Mouse (Mus musculus) forebrain, embryonic 10.5 days (tissue): ENCODE measurements around the gene Nxph3. TPM values are rescaled to one million over a fixed set of nuclear protein-coding genes. Genes with fewer than 3 reads are reported as not detected.

Experiments used
- DNase-seq: peaks from one replicate; pipeline ENCODE4 v3.0.0-alpha.2; 2017; ENCODE audit warnings: low spot score; ENCODE audit errors: extremely low spot score
- H3K27ac ChIP-seq: fragments of 300-500 bp; sonication (generic); 2 replicates; pipeline ENCODE4 v1.5.1; 2016; ENCODE audit warnings: mild to moderate bottlenecking
- H3K27me3 ChIP-seq: fragments of 300-500 bp; sonication (generic); 2 replicates; pipeline ENCODE4 v1.6.1; 2016; ENCODE audit warnings: mild to moderate bottlenecking; ENCODE audit not compliant: poor library complexity, severe bottlenecking
- H3K36me3 ChIP-seq: fragments of 300-500 bp; sonication (generic); replicated peaks from 2 replicates; pipeline ENCODE4 v1.6.1; 2016; ENCODE audit warnings: mild to moderate bottlenecking, moderate library complexity
- H3K4me1 ChIP-seq: fragments of 300-500 bp; sonication (generic); 2 replicates; pipeline ENCODE4 v1.6.1; 2016
- H3K4me3 ChIP-seq: fragments of 300-500 bp; sonication (generic); 2 replicates; pipeline ENCODE4 v1.5.1; 2016; ENCODE audit warnings: mild to moderate bottlenecking, moderate library complexity
- H3K9me3 ChIP-seq: fragments of 300-500 bp; sonication (generic); 2 replicates; pipeline ENCODE4 v1.6.1; 2016; ENCODE audit warnings: mild to moderate bottlenecking, moderate library complexity
- WGBS: fragments of 180-500 bp; shearing (Covaris S2); methylation state at CpG from one replicate; pipeline ENCODE4 v1.1.7; 2016; 5-methylcytosine and 5-hydroxymethylcytosine counted together
- polyA plus RNA-seq: library from polyadenylated mRNA; unstranded; fragments of >200 nt; fragmentation: Nextera tagmentation; extraction: Ambion mirVana; gene quantifications from 2 replicates; pipeline ENCODE4 v1.2.1, GENCODE M21; 2016

The Nxph3 gene
- polyA plus RNA-seq, 1 experiment from 2014 or later = 0.36 TPM

- no peak overlapping the region for H3K27ac ChIP-seq
- H3K4me1 ChIP-seq = no peaks in the 10 kb centered on the region
- no peaks in the 10 kb centered on the region for H3K27me3 ChIP-seq
- H3K9me3 ChIP-seq = no peaks in the 10 kb centered on the region
- 88% methylated on average over 7 of the region's 7 CpGs for WGBS
- no peak overlapping the region for H3K4me3 ChIP-seq
- DNase-seq = no peak
- H3K36me3 ChIP-seq = peaks cover 74% of the 10 kb centered on the region
These were observed 38.0 kb downstream of the Nxph3 start for GRCm38 (mm10) chr11:95476323-95476722.

- 88% methylated on average over 1 of the region's 1 CpGs for WGBS
- no peaks in the 10 kb centered on the region for H3K27me3 ChIP-seq
- H3K4me3 ChIP-seq = no peak overlapping the region
- H3K36me3 ChIP-seq = peaks cover 67% of the 10 kb centered on the region
- no peaks in the 10 kb centered on the region for H3K9me3 ChIP-seq
- no peaks in the 10 kb centered on the region for H3K4me1 ChIP-seq
- H3K27ac ChIP-seq = no peak overlapping the region
- DNase-seq = no peak
These were observed 40.9 kb downstream of the Nxph3 start for GRCm38 (mm10) chr11:95473456-95473855.

DNA sequence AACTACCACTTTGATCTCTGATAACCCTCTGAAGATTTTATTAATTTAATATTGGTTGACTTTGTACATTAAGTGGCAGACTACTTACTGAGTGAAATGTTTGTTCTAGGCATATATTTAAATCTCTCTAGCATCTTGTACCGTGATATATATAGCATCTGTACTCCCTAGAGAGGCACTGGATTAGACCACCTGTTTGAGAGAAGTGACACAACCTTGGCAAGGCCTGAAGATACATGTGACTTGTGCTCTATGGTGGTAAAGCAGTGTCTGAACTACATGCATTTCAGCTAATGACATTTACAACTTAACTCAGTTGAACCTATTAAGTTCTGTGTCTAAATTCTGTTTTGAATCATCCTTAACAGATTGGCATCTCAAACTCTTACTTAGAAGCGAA is 41.4 kb downstream of the Nxph3 start:
- Histone ChIP-seq H3K4me1 (no peaks in the 10 kb centered on the region), H3K27ac (no peak overlapping the region), H3K9me3 (no peaks in the 10 kb centered on the region), H3K27me3 (no peaks in the 10 kb centered on the region), H3K4me3 (no peak overlapping the region), H3K36me3 (peaks cover 66% of the 10 kb centered on the region)
- 93% methylated on average over 2 of the region's 2 CpGs for WGBS
- DNase-seq = no peak

DNA sequence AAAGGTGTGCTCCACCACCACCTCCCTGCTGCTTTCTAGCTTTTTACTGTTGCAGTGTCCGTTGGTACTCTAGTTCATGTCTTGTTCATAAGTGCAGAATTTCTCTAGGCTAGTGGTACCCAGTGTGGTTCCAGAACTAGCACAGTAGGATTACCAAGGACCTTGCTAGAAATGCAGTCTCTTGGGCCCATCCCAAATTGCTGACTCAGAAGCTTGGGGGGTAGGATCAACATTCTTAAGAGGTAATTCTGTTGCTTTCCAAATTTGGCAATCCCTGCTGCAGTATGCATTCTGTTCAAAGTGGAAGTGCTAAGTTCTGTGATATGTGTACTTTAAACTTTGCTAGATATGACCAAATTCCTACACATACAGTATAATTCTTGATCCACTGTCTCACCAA is 46.6 kb downstream of the Nxph3 start:
- Histone ChIP-seq H3K27ac (no peak overlapping the region), H3K4me3 (no peak overlapping the region), H3K9me3 (no peaks in the 10 kb centered on the region), H3K36me3 (peaks cover 25% of the 10 kb centered on the region), H3K4me1 (no peaks in the 10 kb centered on the region), H3K27me3 (no peaks in the 10 kb centered on the region)
- 83% methylated on average over 1 of the region's 1 CpGs for WGBS
- no peak for DNase-seq

DNA sequence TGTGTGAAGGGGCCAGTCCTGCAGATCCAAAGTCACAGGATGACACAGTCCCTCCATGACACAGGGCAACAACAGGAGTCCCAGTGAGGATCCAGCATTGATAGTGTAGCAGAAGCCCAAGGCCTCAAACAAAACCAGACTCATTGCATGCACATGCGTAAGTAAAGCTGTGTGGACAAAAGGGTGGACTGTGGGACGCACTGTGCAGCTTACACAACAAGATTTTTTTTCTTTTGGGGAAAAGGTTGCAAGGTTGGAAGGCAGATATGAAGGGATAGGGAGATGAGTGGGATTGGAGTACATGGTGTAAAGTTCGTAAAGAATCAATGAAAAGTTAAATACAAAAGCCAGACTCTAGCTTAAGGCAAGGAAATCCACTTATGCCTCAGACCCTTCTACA is 52.2 kb downstream of the Nxph3 start:
- DNase-seq = no peak
- Histone ChIP-seq H3K4me1 (no peaks in the 10 kb centered on the region), H3K36me3 (0 out of 2 replicates have a peak, but pooled peaks cover 8% of the 10 kb centered on the region), H3K27ac (no peak overlapping the region), H3K4me3 (no peak overlapping the region), H3K27me3 (no peaks in the 10 kb centered on the region), H3K9me3 (no peaks in the 10 kb centered on the region)
- 93% methylated on average over 3 of the region's 3 CpGs for WGBS

DNA sequence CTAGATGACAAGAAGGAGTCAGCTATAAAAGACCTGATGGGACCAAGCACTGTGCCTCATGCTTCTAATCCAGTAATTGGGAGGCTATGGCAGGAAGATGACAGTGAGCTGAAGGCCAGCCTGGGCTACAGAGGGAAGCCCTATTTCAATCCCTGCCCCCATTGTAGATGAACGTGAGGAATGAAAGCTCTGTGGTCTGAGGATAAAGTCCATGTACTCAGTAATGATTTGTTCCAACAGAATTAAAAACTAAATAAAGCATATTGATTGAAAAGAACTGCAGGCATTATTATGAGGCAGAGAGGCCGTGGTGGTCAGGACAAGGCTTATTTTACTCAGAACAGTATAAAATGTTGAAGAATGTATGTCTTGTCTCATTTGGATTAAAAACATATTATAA is 53.5 kb downstream of the Nxph3 start:
- no peak for DNase-seq
- Histone ChIP-seq H3K9me3 (no peaks in the 10 kb centered on the region), H3K36me3 (0 out of 2 replicates have a peak, but pooled peaks cover 5% of the 10 kb centered on the region), H3K27me3 (no peaks in the 10 kb centered on the region), H3K27ac (no peak overlapping the region), H3K4me1 (no peaks in the 10 kb centered on the region), H3K4me3 (no peak overlapping the region)
- WGBS = 92% methylated on average over 2 of the region's 2 CpGs

Other genes starting within 250 kb of the Nxph3 start
- gene Kat7, start 204.3 kb downstream of the Nxph3 start, polyA plus RNA-seq = 93.2 and 93.7 TPM in 2 replicates
- 7.4 and 7.7 TPM in 2 replicates for gene Fam117a, start 177.6 kb downstream of the Nxph3 start, polyA plus RNA-seq
- gene Slc35b1, start 129.9 kb downstream of the Nxph3 start, polyA plus RNA-seq = 118 and 119 TPM in 2 replicates
- 142 and 145 TPM in 2 replicates for gene Spop, start 100.5 kb downstream of the Nxph3 start, polyA plus RNA-seq
- 12.3 and 14.6 TPM in 2 replicates for gene Ngfr, start 73.2 kb upstream of the Nxph3 start, polyA plus RNA-seq
- 273 and 276 TPM in 2 replicates for gene Phb, start 152.4 kb upstream of the Nxph3 start, polyA plus RNA-seq
- 16.5 and 18.7 TPM in 2 replicates for gene Zfp652, start 198.1 kb upstream of the Nxph3 start, polyA plus RNA-seq
- 1.4 TPM in 2 replicates for gene B130006D01Rik, start 209.0 kb upstream of the Nxph3 start, polyA plus RNA-seq